Mouse (Mus musculus) lung, postnatal 25 days (tissue): ENCODE measurements at regions not wholly inside any gene's neighbourhood (a gene's known extent, or its start where the extent isn't known, plus 50 kb on each side); places are given as distances from the start of the nearest gene placed in this dataset.

Experiments
- DNase-seq: peaks from one replicate; pipeline ENCODE4 v3.0.0; 2022; ENCODE audit warnings: low spot score

DNA sequence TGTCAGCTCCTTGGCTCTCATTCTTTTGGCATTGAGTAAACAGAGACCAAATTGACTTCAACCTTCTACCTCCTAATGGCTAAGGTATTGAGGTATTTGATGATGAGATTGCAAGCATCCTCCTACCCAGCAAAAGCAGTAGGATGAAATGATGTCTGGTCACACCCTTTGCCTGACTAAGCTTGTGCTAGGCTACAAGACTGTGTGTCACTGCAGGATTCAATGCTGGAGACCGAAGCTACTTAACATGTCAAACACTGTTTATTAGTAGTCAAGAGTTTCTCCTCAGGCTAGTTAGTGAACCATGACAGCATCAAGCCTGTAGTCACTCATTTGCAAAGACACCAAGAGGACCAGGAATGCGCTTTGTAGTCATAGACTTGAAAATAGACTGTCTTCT is 320.0 kb downstream of the Prr30 start:
- DNase-seq = no peak

DNA sequence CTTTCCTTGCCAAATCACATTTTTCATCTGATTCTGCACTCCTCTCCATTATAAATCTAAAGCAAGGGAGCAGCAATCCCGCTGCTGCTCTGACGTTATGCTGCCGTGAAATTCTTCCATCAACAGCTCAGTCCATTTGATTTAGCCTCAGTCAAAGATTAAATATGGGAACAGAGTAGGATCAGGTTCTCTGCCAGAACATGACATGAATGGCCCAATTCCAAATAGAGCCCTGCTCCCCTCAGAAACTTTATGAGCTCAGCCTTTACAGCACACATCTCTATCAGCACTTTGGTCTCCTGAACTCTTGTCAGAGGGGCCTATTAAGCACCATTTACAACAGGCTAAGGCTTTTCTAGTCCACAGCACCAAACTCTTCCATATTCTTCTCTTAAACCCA is 332.3 kb downstream of the Prr30 start:
- no peak for DNase-seq

DNA sequence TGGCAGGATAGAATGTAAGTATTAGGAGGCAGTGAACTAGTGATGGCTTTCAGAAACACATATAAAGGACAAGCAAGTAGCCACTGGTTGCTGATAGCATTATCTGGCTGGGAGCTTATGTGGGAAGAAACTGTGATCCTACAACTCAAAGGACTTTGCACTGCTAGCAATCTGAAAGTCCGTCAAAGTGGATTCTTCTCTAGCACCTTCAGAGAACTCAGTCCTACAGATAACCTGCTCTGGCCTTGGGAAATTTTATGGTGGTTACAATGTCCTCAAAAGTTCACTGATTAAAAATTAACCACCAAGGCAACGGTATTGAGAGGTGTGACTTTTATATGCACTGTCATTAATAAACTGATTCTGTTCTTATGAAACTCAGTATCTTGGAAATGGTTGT is 335.3 kb downstream of the Prr30 start:
- DNase-seq = no peak

DNA sequence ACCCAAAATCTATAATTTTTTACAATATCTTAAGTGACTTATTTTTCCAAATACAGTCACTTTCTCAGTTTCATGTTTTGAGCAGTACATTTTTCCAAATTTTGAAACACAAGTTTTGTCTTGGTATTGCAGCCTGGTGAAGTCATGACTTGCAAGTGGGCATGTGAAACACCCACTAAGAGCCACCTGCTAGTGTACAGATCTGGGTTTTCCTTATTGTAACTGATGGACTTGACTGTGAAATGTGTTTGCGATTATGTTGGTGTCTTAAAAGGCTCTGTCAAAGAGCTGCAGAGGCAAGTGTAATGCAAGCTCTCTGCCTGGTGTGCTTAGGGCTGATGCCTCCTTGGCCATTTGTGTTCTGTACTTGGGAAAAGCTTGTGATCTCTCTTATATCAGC is 336.0 kb downstream of the Prr30 start:
- DNase-seq = no peak

DNA sequence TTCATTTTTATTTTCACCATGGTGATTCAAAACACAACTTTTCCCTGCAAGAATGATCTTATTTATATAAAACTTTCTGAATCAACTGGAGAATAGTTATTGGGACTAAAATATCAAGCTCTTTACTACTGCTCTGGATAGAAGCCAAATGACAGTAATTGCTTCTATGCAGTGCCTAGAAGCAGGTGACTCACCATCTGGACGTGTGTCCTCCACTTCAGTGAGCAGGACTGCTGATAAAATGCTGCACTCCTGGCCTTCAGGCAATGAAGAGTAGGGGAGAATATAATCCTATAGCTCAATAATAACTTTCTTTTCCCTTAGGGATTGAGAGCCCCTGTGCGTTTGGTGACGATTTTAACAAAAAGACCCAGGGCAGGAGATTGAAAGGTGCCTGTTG is 357.3 kb downstream of the Prr30 start:
- DNase-seq = no peak
